Mouse (Mus musculus) left cerebral cortex, postnatal 25 days (tissue): ENCODE data around the gene Hoxb2. TPM values are rescaled to one million over a fixed set of nuclear protein-coding genes. Genes with fewer than 3 reads are reported as not detected.

Experiments
- DNase-seq, 2 experiments: peaks; one replicate each; pipeline ENCODE4 v3.0.0; 2022; ENCODE audit warnings: low spot score in 2 of 2, mixed read lengths in 1 of 2
- intact Hi-C: fragments of 180-260 bp; cut with DNase I; formaldehyde crosslinking; loops from one replicate; pipeline ENCODE4 v1.15.1; 2025
- total RNA-seq, 2 experiments: library from RNA; stranded (reverse); gene quantifications; 2 replicates each; pipeline ENCODE4 v1.2.3; 2021

Gene Hoxb2
- total RNA-seq, 2 experiments from 2014 or later, result not detected

GRCm38 (mm10) chr11:96314671-96315343 lies 35.5 kb upstream of the Hoxb2 start:
- DNase-seq, result no peak
- intact Hi-C loops, result loop anchor here (5.0 kb wide), 2 partner anchors 222 to 237 kb away; no protein-coding TSS in a partner anchor

GRCm38 (mm10) chr11:96315344-96315681 lies 35.0 kb upstream of the Hoxb2 start:
- no peak for DNase-seq
- intact Hi-C loops, result no loop called here

- intact Hi-C loops, result no loop called here
These were observed 33.4 kb upstream of the Hoxb2 start for GRCm38 (mm10) chr11:96316696-96317607.

DNA sequence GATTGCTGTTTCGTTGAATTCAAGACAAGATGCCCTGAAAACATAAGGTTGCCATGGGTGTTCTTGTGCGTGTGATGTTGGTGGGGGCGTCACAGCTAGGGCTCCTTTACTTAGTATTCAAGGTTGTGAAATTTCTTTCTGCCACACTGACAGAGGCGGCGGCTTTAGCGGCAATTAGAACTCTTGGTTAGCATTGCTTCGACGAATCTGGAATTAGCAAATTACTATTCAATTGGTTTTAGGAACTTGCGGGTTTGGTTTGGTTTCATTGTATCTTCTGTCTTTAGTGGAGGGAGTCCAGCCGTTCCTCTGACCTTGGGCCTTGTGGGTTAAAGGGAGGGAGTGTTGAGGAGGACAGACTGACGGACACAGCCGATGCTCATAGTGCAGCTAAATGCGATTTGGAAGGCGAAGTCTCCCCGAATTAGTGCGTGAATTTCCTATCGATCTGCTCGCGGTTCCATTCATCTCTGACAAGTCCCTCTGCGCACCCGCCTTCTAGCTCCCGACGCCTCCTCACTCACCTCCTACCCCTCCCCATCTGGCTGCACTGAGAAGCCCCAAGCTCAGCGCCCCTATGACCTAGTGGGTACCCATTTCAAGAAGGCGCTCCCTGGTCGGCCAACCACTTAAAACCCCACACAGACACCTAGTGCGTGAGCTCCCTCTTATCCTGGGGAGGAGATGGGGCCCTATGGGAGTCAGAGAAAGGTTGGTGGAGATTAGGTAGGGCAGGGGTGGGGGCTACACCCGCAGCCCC lies 32.5 kb upstream of the Hoxb2 start, which contains the start of gene Hoxb4:
Gene Hoxb4 (plus strand): TSS at position 660 of the 760 bp plus-strand sequence.
- no peak for DNase-seq
- intact Hi-C loops, result no loop called here

More at GRCm38 (mm10) chr11:96316696-96317607, 33.4 kb upstream of the Hoxb2 start:
- DNase-seq, result no peak

- intact Hi-C loops, result no loop called here
- DNase-seq, result no peak
These were observed 31.8 kb upstream of the Hoxb2 start for GRCm38 (mm10) chr11:96318368-96319070.

- intact Hi-C loops, result no loop called here
- no peak for DNase-seq
These were observed 31.0 kb upstream of the Hoxb2 start for GRCm38 (mm10) chr11:96319071-96319902.

DNA sequence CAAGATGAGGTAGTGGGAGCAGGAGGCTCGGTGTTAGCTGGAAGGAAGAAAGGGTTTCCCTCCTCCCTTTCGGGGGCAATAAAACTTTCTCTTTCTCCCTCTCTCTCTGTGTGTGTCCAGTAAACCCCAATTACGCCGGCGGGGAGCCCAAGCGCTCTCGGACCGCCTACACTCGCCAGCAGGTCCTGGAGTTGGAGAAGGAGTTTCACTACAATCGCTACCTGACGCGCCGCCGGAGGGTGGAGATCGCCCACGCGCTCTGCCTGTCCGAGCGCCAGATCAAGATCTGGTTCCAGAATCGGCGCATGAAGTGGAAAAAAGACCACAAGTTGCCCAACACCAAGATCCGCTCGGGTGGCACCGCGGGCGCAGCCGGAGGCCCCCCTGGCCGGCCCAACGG lies 30.4 kb upstream of the Hoxb2 start:
- intact Hi-C loops, result loop anchor here (10.0 kb wide), 1 partner anchor 145 kb away; no protein-coding TSS in a partner anchor
- no peak for DNase-seq

DNA sequence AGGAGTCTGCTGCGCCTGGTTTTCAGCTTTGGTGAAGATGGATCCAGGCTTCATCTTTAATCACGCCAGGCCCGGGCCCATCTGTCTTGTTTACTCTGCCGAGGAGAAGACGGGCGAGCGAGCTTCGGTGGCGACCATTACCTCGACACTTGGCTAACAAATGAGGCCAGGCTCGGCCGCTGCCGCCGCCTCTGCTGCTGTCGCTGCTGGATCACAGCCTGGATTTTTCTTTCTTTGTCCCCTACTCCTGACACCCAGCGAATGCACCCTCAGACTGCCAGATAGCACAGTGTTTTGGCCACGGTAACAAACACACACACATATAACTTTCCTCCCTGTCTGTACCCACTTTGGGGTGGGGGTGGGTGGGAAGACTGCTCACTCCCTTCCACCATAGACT lies 29.6 kb upstream of the Hoxb2 start:
- intact Hi-C loops, result loop anchor here (10.0 kb wide), 1 partner anchor 146 kb away; no protein-coding TSS in a partner anchor
- DNase-seq, result no peak

GRCm38 (mm10) chr11:96321846-96322245 lies 28.5 kb upstream of the Hoxb2 start:
- intact Hi-C loops, result loop anchor here (10.0 kb wide), 1 partner anchor 147 kb away; no protein-coding TSS in a partner anchor
- DNase-seq, result no peak

DNA sequence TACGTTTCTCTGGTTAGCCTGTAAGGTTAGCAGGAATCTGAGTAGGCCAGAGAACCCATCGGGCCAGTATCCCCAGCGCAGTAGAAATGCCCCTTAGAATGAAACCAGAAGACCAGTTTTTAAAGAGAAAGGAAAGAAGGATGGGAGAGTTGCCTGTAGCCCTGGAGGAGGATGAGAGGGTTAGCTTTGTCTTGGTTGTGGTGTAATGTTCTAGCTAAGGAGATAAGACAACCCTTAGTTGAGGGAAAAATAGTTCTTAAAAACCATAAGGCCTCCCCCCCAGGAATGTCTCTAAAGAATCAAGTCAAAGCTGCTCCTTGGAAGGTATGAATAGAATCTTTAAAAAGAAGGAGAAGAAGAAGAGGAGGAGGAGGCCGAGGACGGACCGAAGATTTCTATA lies 27.6 kb upstream of the Hoxb2 start:
- intact Hi-C loops, result loop anchor here (10.0 kb wide), 1 partner anchor 148 kb away; no protein-coding TSS in a partner anchor
- DNase-seq, result no peak

GRCm38 (mm10) chr11:96323154-96323553 lies 27.2 kb upstream of the Hoxb2 start, which contains the start of gene Hoxb3:
Hoxb3 (plus strand) TSS chr11:96323326.
- intact Hi-C loops, result loop anchor here (10.0 kb wide), 1 partner anchor 148 kb away; no protein-coding TSS in a partner anchor
- DNase-seq, result no peak

DNA sequence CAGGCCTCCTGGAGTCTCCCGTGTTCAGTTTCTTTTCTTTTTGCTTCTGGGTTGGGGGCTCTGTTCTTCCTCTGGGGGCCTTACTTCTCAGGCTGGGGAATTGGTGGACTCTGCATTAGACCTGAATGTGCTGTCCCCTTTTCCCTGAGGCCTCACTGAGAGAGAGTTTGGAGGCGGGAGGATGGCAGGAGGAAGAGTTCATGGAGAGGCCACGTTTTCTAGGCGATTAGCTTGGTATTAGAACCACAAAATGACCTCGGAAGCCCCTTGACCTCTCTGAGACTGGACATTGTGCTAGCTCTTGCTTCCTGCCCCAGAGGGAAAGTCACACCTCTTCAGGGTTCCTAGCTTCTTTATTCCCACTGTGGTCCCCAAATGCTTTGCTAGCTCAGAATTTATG lies 26.2 kb upstream of the Hoxb2 start:
- no peak for DNase-seq
- intact Hi-C loops, result loop anchor here (10.0 kb wide), 1 partner anchor 149 kb away; no protein-coding TSS in a partner anchor

GRCm38 (mm10) chr11:96324965-96325364 lies 25.4 kb upstream of the Hoxb2 start:
- intact Hi-C loops, result loop anchor here (10.0 kb wide), 1 partner anchor 150 kb away; no protein-coding TSS in a partner anchor
- DNase-seq, result no peak

GRCm38 (mm10) chr11:96325747-96326212 lies 24.5 kb upstream of the Hoxb2 start:
- no peak for DNase-seq
- intact Hi-C loops, result loop anchor here (10.0 kb wide), 1 partner anchor 151 kb away; no protein-coding TSS in a partner anchor

DNA sequence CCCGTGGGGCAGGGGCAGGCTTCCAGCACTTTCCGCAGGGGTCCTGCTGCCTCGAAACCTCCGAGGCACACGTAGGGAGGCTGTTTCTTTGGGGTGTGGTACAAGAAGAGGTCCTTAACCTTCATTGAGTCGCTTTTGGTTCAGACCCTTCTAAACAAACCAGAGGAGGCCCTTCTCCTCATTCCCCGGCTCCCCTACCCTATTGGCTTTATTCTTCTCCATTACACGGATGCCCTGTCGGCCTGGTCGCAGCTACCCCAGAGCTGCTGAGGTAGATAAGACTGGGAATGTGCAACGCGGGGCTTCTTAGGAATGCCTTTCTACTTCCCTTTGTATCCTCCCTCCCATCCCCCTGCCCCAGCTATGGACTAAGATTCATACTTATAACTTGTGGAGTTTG lies 23.6 kb upstream of the Hoxb2 start:
- no peak for DNase-seq
- intact Hi-C loops, result loop anchor here (10.0 kb wide), 1 partner anchor 152 kb away; no protein-coding TSS in a partner anchor

- intact Hi-C loops, result loop anchor here (10.0 kb wide), 1 partner anchor 152 kb away; no protein-coding TSS in a partner anchor
- DNase-seq, result no peak
These were observed 23.2 kb upstream of the Hoxb2 start for GRCm38 (mm10) chr11:96327122-96327521.

- intact Hi-C loops, result loop anchor here (10.0 kb wide), 1 partner anchor 153 kb away; no protein-coding TSS in a partner anchor
- no peak for DNase-seq
These were observed 22.6 kb upstream of the Hoxb2 start for GRCm38 (mm10) chr11:96327750-96328149.

DNA sequence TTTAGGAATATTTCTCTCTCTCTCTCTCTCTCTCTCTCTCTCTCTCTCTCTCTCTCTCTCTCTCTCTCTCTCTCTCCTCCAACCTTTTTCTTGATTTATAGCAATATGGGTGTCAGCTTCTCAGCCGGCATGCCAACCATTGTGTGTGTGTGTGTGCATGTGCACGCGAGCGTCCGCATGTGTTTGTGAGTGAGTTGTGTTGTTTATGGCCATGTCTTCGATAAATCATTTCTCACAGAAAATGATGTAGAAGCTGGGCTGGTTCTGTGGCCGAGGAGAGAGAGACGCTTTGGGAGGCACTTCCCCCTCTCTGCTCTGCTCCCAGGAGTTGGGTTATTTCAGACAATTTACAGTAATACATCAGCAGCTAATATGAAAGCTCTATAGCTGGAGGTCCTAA lies 21.7 kb upstream of the Hoxb2 start:
- intact Hi-C loops, result loop anchor here (10.0 kb wide), 1 partner anchor 154 kb away; no protein-coding TSS in a partner anchor

More for the DNA sequence above, 21.7 kb upstream of the Hoxb2 start:
- DNase-seq, result no peak
